Mouse (Mus musculus) yolk sac, embryonic 10.5 days (tissue): ENCODE measurements around the gene Phf24.
A peak's percentile ranks its signal among the peaks of the same experiment; 100 is the strongest.

Source experiments
- DNase-seq: peaks from one replicate; pipeline ENCODE4 v3.0.0-alpha.2; 2017; ENCODE audit warnings: low spot score

Gene Phf24

DNA sequence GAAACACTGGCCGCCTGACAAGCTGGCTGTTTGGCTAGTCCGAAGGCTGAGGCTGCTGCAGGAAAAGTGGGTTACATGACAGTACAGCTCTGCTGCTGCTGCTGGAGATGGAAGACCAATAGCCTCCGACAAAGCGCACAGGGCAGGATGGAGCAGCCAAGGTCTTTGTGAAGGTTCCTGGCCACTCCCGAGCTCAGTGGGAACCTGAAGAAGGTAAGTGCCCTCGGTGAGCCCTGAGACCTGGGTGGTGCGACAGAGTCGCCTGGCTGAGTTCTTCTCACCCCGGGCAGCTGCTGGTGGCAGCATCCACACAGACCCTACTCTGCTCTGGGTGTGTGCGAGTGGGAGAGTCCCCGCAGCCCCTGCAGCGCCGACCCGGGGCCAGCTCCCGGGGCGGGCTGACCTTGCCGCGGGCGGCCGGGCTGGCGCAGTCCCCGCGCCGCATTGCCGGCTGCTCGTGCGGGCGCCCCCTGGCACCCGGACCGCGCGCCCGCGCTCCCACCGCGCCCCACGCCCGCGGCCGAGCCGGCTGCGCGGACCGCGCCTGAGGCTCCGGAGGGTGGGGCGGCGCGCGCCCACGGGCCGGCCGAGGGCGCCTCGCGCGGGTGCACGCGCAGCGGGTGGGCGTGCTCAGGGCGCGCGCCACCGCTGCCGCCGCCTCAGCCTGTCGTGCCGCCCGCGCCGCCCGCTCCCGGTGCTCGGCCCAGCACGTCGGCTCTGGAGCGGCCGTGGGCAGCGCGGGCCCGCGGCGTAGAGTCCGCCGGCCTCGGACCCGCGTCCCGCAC, at the start of gene Phf24:
Gene Phf24 (plus strand): TSS at position 44 of the 785 bp plus-strand sequence.
- DNase-seq, result peak; percentile 3

DNA sequence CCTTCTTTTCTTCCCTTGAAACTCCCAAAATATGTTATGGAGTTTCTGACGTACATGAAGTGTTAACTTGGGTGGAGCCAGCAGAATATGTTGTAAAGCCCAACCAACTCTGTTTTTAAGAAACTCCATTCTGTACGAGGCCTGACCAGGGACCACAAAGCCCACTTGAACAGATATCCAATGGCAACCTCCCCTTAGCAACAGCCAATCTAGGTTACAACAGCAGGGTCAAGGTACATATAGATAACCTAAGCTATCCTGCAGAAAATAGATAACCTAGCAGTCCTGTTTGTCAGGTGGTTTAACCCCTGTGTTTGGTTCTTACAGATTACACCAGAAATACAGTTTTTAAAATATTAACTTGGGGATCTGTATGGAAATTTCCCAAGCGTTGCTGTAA, 49.1 kb upstream of the Phf24 start:
- DNase-seq, result peak; percentile 76

DNA sequence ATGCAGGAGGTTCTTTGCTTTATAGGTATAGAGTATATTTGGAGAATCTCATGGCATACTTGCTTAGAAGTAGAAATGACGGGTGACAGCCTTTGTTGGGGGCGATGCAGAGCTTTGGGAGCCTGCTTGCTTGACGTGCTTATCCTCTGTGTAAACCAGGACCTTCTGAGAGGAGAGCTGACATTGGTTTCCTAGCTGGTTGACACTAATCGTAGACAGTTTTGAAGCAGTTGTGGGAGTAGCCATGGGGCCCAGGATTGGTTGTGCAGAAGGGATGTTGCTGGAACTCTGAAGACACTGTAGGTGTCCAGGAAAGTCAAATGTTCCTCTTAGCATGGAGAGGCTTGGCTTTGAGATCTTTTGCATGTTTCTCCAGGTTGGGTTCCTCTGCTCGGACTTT, 48.3 kb upstream of the Phf24 start:
- no peak for DNase-seq

DNA sequence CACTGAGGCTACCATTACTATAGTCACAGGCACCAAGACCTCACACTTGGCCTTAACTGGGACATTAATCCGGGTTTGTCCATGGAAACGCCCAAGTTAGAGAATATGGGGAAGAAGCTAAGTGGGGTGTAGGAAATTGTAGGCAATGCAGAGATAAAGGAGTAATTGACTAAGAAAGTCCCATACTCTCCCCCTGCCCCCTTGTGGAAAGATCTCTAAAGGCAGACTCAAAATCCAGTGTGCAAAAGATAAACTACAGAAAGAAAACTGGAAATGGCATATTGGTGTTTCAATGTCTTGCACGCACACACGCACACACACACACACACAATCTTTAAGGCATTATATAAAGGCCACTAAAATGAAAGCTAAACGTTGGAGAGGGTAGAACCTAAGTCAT, 45.7 kb upstream of the Phf24 start:
- DNase-seq, result no peak

DNA sequence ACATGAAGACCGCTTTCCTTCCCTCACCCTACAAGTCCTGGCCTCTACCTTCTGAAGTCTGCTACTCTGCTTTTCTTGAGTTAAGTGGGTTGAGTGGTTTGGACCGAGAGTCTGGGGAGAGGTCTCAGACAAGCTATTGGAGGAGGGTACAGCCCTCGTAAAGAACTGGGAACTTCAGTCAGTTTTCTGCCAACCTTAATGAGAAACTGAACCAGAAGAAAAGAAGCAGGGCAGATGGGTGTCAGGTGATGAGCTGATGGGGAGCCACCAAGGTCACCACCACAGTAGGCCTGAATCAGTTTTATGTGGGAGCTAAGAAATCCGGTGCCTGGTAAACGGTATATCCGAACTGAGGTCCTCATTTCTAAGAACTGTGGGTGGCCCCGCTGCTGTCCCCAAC, 44.3 kb upstream of the Phf24 start:
- DNase-seq, result no peak

DNA sequence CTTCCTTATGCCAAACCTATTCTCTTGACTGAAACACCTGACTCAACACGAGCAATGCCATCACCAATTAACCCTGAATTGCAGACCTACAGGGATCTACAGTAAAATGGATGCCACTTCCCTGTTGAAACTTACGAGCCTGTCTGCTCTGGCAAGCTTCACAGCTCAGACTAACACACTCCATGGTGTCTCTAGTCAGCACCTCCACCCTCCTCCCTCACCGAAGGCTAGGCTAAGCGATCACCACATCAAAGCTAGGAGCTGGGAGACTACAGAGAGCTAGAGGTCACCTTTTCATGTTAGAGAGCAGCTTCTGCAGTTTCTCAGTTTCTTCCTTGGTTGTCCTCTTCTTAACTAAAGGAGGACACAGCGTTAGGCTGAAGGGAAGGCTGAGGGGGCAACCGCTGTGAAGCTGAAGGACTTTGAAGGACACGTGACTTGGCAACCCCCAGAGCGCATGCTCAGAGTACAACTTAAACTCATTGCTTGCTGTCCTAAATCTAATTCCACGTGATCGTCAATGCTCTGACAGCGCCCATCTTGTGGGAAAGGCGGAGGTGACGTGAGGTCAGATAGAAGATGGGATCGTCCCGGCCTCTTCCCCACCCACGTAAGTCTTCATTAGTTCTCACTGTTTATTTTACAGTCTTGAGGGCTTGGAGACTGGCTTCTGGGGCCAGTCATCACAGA, 43.6 kb upstream of the Phf24 start:
- no peak for DNase-seq

DNA sequence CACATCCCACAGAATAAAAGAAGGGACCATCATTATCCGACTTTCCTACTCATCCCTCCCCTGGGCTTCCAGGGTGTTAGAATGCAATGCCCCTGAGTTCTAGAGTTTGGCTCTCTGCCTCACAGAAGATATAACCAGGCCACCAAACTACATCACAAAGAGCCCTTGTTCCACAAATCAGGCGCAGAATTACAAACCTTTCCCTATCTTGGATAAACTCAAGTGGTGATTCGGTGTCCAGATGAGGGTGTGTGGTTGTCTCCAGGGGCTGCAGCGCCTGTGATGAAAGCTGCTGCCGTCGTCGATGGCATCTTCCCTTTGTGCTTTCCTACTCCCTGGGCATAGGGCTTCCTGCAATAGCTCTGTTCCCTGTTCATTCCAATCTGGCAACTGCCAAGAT, 42.3 kb upstream of the Phf24 start, which contains the start of gene Fam205c:
Gene Fam205c (minus strand): TSS at position 101 of the 400 bp plus-strand sequence.
- no peak for DNase-seq

DNA sequence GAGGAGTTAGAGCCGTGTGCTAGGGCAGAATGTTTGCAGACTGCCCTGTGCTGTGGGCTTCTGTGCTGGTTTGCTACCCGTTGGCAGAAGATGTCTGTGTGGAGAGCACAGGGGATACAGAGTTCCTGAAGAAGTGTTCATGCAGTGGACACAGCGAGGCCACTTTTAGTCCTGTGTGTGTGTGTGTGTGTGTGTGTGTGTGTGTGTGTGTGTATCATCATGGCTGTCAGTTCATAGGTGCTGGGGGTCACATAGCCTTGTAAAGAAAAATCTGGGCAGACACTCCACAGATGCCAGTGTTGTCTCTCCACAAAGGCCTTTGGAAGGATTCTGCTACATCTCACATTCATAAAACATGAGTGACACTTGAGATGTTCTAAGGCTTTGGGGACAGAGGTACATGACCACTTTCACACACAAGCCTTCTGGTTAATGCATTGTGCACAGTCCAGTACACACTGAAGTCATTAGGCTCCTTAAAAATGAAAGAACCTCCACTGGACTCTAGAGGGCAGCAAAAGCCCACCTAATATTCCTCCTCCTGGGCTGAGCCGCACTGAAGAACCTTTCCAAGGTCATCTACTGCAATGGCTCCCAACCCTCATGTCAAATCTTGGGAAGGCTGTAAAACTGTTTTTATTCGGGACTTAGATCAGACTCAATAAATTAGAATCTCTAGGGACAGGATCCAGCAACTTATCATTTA, 39.7 kb upstream of the Phf24 start:
- peak; percentile 51 for DNase-seq

DNA sequence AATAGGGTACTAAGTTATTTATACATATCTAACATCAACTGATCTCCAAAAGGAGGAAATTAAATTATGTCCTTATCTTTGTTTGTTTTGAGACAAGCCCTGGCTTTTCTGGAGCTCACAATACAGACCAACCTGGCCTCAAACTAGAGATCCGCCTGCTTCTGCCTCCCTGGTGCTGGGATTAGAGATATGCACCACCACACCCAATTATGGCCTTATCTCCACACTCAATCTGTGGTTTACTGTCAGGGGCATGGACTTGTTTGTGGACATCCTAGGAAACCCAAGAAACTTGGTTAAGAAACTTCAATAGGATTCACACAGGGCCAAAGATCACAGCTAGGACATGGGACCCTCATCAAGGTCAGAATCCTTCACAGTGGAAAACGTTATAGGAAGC, 38.8 kb upstream of the Phf24 start:
- no peak for DNase-seq

DNA sequence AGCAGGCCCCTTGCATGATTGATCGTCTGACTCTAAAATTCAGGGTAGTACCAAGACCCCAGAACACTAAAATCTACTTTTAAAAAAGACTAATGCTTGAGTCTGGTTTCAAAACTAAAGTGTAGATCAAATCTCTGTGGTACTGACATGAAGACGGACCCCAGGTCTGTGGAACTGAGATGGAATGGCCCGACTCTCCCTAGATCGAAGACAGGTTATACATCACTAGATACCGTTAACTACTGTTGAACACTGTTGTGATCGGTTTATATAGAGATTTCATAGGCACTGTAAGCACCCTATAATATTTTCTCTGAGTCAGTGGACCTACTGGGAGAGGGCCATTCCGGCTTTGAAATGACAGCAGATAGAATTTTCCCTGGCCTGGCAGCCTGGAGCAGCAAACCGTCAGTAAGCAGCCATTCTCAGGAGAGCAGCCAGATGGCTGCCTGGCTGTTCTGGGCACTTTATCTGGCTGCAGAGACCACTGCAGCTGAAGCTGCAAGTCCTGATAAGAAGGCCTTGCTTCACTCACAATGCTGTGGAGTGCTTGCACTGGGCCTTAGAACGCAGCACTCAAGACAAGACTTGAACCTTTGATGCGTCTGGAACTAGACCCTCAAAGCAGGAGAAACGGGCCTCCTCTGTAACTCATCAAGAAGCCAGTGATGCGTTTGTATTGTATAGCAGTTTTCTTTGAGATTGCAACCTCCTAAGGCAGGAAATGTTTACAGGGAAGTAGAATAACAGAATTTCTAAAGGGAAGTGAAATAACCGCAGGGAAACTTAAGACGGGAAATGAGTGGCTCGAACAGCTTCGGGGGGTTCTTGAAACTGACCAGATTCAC, 36.4 kb upstream of the Phf24 start:
- peak; percentile 27 for DNase-seq

DNA sequence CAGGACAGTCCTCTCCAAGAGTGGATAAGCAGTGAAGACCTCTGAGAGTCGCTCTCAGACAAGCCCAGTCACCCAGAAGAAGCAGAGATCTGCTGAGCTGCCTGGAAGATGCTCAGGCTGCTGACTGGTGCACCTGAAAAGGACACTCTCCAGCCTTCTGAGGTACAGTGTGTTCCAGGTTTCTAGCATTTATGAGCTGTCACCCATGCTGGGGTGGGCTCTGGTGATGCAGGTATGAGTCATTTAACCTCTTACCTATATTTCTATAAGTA, 35.8 kb upstream of the Phf24 start:
- DNase-seq, result no peak

DNA sequence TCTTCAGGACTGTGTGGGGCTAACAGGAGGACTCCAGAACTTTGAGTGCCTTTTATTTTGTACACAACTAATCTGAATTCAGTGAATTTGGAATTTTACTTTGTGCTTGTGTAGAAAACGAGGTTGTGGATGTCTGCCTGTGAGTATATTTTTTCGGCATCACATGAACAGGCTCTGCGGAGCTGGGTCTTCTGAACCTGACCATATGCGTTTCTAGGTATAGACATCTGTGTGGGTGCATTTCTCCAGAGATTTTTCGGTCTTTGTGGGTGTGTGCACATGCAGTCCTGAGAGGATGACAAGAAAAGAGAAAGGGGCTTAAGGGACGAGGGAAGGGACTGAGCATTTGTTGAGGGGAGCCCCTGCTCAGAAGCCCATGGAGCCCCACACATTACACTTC, 29.5 kb upstream of the Phf24 start:
- no peak for DNase-seq

DNA sequence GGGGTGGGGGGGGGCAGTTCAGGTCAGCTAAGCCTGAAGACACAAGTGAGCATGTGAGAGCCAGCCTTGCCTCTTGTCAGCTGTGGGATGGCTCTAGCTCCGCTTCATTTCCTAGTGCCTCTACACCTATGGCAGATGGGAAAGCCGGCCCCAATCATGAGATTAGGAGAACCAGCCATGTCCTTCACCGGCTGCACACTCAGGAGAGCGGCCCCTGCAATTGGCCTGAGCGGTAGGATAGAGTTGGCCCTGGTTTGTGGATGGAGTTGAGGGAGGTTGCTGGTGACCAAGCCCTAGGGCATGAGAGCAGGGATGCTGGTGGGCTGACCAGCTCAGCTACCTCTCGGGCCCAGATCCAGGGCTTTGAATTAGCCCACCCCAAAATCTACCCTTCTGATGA, 27.7 kb upstream of the Phf24 start:
- no peak for DNase-seq

DNA sequence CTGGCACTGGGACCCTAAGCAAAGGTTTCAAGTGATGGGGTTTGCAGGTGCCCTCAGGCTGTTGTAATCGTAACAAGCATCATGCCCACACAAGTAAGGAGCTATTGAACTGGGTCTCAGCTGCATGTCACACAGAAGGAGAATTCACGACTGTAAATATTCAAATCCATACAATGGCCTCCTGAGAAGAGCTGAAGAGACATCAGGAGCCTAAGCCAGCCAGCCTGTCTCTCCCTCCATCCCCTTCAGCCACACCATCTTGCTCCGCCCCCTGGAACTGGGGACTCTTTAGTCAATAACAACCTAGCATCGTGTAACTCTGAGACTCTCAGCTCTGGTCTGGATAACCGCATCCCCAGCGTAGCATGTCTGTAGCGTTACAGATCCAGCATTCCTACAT, 25.3 kb upstream of the Phf24 start:
- no peak for DNase-seq

DNA sequence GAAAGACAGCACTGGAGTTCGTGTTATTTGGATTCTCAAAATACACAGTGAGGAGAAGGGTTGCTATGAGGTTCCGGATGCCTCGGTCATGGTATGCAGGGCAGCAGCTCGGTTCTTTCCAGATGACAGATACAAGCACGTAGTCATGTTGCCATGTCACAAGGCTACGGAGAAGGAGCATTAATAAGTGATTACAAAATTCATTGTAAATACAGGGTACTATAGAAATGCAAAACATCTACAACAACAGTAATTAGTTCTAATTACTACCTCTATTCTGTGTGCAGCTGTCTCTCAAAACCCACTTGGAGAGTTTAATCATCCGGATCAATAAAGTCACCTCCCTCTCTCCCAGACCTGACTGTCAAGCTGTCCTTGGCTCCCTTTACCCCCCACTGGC, 21.3 kb upstream of the Phf24 start:
- DNase-seq, result no peak

DNA sequence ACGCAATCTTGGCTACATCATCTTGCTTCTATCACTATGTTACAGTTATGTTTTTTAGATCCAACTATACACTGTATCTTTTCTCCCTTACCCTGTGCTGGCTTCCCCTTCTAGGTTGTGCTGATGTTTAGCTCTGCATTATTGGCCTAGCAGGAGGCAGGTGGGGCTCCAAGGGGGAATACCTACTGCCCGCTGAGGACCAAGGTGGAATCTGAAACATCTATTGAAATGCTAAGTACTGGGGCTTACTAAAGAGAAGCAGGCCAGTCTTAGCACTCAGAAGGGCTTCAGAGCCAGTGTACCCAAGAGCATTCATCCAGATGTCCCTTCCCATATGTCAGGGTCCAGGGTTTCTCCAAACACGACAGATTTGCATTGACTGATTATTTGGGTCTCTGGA, 17.5 kb upstream of the Phf24 start:
- DNase-seq, result no peak

DNA sequence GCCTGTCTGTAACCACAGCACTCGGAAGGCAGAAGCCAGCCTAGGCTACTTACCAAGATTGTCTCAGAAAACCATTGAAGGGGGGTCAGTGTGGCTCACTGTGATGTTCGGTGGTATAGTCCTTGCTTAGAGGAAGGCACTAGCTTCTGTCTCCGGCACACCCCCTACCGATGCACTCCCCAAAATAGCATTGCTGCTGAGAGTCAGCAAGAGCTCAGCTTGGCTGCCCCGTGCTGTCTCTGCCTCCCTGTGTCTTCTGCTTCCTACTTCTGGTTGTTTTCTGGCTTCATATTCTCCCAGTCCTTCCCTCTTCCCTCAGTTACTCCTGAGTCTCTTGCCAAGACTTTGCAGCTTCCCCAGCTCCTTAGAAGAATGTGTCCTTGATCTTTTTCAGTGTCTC, 15.6 kb upstream of the Phf24 start:
- no peak for DNase-seq

DNA sequence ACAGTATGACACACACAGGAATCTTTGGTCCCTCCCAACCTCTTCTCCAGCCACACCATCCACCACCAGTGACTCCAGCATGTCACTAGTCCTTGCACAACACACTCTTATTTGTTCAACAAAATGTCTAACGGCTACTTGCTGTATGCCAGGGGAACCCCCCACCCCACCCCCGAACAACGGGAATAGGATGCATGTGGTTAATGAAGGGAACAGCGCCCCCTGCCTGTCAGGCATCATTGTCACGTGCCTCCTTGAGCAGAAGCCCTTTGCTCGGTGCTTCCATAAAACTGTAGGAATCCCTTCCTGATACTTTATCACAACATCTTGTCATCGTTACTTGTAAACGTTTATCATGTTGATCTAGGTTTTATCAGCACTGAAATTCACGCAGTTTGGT, 14.3 kb upstream of the Phf24 start:
- no peak for DNase-seq

DNA sequence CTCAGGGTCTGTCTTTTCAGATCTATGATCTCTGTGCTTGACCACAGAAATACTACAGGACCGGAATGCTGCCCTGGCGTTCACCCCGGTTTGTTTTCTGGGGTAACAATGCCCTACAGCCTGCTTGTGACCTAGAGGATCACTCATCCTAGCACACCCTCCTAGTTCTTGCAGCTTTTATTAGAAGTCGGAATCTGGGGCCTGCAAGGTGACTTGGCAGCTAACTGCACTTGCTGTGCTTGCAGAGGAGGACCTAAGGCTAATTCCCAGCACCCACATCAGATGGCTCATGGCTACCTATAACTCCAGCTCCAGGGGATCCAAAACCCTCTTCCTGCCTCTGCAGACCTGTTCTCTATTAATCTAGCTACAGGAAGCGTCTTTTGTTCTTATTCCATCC, 13.7 kb upstream of the Phf24 start:
- no peak for DNase-seq

DNA sequence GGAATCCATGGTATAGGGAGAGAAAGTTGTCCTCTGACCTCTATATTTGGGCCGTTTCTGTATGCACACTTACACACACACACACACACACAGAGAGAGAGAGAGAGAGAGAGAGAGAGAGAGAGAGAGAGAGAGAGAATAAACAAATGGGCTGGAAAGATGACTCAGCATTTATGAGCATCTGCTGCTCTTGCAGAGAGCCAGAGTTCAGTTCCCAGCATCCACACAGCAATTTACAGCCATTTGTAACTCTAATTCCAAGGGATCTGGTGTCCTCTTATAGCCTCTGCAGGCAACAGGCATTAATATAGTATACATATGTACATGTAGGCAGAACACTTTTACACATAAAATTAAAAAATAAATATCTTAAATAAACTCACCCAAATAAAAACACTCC, 12.5 kb upstream of the Phf24 start:
- DNase-seq, result no peak

DNA sequence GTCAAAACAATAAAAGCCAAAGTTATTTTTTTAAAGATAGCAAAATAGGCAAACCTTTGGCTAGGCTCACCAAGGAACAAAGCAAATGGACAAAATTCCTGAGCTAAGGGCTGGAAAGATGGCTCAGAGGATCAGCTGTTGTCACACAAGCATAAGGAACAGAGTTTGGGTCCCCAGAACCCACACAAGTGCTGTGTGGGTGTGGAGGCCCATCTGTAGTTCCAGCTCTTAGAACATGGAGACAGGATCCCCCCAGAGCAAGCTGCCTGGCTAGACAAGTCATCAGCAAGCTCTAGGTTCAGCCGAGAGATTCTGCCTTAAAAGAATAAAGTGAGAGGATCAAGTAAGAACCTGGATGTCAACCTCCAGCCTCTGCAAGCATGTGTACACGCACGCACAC, 11.9 kb upstream of the Phf24 start:
- DNase-seq, result no peak

DNA sequence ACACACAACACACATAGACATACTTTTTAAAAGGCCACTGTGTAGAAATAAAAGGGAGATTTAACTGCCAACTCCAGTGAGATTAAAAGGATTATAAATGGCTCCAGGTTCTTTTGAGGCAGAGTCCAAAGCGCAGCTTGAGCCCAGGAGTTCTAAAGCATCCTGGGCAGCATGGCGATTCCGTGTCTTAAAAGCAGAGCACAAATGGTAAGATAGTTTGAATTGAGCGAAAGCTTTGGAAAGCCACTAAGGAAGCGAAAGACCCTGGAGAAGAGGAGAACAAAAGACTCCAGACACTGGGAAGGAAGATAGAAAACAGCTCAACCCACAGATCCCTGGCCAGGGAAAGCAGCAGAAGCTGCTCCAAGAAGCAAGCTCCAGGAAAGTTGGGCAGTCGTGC, 11.5 kb upstream of the Phf24 start:
- DNase-seq, result no peak

DNA sequence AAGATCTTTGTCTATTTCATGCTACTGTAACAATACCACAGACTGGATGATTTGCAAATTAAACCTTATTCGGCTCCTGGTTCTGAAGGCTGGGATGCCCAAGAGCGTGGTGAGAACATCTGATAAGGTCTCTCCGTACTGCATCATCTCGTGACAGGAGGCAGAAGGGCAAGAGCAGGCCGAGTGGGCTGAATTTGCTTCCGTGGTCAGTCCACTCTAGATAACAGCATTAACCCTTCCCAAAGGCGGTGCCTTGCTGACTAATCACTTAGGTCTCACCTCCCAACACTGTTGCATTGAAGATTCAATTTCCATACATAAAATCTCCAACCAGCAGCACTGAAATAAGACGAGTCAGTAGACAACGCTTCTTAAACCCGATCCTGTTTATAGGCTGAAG, 3.1 kb upstream of the Phf24 start:
- no peak for DNase-seq
